Mouse (Mus musculus): ENCODE measurements around the gene Ccdc126. TPM values are rescaled to one million over a fixed set of nuclear protein-coding genes. Genes with fewer than 3 reads are reported as not detected.

Gene Ccdc126
- polyA plus RNA-seq, 1 experiment from 2014 or later = 12.5 TPM

DNA sequence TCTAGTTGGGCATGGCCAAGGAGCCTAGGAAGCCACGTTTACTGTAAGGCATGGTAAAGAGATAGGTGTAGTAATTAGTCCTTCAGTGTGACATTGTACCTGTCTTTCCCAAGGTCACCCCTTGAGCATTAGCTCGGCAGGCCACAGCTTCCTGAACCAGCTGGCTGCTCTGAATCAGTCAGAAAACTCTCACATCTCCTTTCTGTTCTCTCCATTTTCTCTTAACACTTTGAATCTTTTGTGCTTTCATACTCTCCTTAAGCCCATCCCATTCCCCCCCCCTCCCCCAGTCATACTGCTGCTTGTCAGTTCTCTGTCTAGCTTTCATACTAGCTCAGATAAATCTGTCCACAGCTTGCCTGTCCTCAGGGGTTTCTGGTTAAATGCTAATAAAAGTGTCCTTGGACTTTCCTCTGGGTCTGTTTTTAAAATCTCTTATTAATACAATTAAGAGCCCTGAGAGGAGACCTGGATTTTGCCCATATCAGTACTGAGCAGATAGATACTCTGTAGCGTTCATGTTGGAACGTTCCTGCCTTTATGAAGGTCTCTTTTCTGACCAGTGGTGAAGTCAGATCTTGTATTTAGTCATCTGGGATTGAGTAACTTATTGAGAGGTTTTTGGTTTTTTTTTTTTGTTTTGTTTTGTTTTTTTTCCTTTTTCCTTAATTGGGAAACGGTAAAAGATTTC lies 12.4 kb downstream of the Ccdc126 start:
- Histone ChIP-seq H3K36me3 (ENCODE audit: control insufficient read depth, insufficient read depth, low read length) (no peaks in the 10 kb centered on the region), H3K4me3 (ENCODE audit: low read depth, low read length) (no peak overlapping the region), H3K9ac (ENCODE audit: low read depth, low read length) (no peak overlapping the region), H3K4me2 (ENCODE audit: low read depth, low read length) (no peak overlapping the region), H3K4me1 (ENCODE audit: control insufficient read depth, insufficient read depth, low read length) (no peaks in the 10 kb centered on the region), H3K27ac (replicated peaks; ENCODE audit: low read depth, low read length) (no peak overlapping the region), H3K9me3 (ENCODE audit: control insufficient read depth, low read length) (no peaks in the 10 kb centered on the region), H3K27me3 (replicated peaks; ENCODE audit: control insufficient read depth, insufficient read depth, low read length) (no peaks in the 10 kb centered on the region)
- WGBS = 72% methylated on average over 5 of the region's 5 CpGs
- ATAC-seq (ENCODE audit: low read depth) (no peak), DNase-seq (ENCODE audit: low spot score) (no peak)

DNA sequence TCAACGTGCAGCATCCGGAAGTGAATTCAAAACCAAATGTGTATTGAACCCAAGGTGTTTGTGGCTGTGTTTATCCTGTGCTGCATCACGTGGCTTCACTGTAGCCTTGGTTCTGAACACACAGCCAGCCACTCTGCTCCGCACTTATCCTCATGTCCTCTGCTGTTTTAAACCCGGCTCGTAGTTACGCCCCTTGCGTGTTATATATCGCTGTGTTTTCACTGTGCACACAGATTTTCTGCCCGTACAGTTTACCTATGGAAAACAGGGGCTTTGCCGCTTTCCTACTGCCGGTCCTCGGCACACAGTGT lies 12.9 kb downstream of the Ccdc126 start:
- Histone ChIP-seq H3K4me1 (ENCODE audit: control insufficient read depth, insufficient read depth, low read length) (no peaks in the 10 kb centered on the region), H3K36me3 (ENCODE audit: control insufficient read depth, insufficient read depth, low read length) (no peaks in the 10 kb centered on the region), H3K4me3 (ENCODE audit: low read depth, low read length) (no peak overlapping the region), H3K27ac (replicated peaks; ENCODE audit: low read depth, low read length) (no peak overlapping the region), H3K9ac (ENCODE audit: low read depth, low read length) (no peak overlapping the region), H3K27me3 (replicated peaks; ENCODE audit: control insufficient read depth, insufficient read depth, low read length) (no peaks in the 10 kb centered on the region), H3K4me2 (ENCODE audit: low read depth, low read length) (no peak overlapping the region), H3K9me3 (ENCODE audit: control insufficient read depth, low read length) (no peaks in the 10 kb centered on the region)
- WGBS = 57% methylated on average over 13 of the region's 13 CpGs
- no peak for ATAC-seq (ENCODE audit: low read depth)
- no peak for DNase-seq (ENCODE audit: low spot score)

DNA sequence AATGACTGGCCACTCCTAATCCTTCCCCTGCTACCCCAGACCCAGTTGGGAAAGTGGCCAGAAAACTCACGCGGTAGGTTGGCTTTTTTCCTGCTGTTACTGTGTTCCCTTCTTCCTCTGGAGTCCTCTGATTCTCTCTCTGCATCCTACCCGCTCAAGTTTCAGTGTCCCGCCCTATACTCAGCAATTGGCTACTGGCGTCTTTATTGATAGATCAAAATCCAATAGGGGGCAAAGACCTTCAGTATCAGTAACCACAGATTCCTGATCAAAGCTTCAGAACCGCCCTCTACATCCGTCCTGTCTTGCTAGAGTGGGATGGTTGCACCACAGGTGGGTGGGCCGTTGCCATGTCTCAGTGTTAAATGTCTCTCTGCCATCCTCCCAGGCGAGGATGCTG lies 19.5 kb downstream of the Ccdc126 start:
- DNase-seq (ENCODE audit: low spot score) (peak; percentile 50), ATAC-seq (ENCODE audit: low read depth) (peak; percentile 41; the same call in 1 of the 2 replicates)
- Histone ChIP-seq H3K4me3 (ENCODE audit: low read depth, low read length) (no peak overlapping the region), H3K4me2 (ENCODE audit: low read depth, low read length) (peak overlapping the region; percentile 26; the same call in 1 of the 2 replicates), H3K27ac (replicated peaks; ENCODE audit: low read depth, low read length) (no peak overlapping the region), H3K27me3 (replicated peaks; ENCODE audit: control insufficient read depth, insufficient read depth, low read length) (no peaks in the 10 kb centered on the region), H3K9ac (ENCODE audit: low read depth, low read length) (no peak overlapping the region), H3K9me3 (ENCODE audit: control insufficient read depth, low read length) (no peaks in the 10 kb centered on the region), H3K36me3 (ENCODE audit: control insufficient read depth, insufficient read depth, low read length) (no peaks in the 10 kb centered on the region), H3K4me1 (ENCODE audit: control insufficient read depth, insufficient read depth, low read length) (no peaks in the 10 kb centered on the region)
- 24% methylated on average over 9 of the region's 9 CpGs for WGBS

DNA sequence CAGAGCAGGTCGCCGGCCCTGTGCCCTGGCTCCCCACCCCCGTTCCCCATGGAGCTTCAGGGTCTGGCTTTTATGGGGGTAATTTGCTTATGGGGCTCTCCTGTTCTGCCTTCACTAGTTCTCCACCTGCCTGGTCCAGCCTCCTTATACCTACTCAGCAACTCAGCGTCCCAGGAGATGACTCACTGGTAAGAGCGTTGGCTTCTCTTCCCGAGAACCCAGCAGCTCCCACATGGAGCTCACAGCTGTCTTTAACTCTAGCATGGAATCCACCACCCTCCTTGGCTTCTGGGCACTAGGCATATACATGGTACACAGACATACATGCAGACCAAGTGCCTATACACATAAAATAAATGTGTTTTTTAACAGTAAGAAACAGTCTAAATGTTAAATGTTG lies 20.1 kb downstream of the Ccdc126 start:
- H3K4me2 ChIP-seq (ENCODE audit: low read depth, low read length) = no peak overlapping the region
- no peaks in the 10 kb centered on the region for H3K27me3 ChIP-seq (replicated peaks; ENCODE audit: control insufficient read depth, insufficient read depth, low read length)
- no peaks in the 10 kb centered on the region for H3K9me3 ChIP-seq (ENCODE audit: control insufficient read depth, low read length)
- 27% methylated on average over 6 of the region's 6 CpGs for WGBS
- DNase-seq (ENCODE audit: low spot score) = no peak
- no peaks in the 10 kb centered on the region for H3K36me3 ChIP-seq (ENCODE audit: control insufficient read depth, insufficient read depth, low read length)
- H3K4me1 ChIP-seq (ENCODE audit: control insufficient read depth, insufficient read depth, low read length) = no peaks in the 10 kb centered on the region
- H3K9ac ChIP-seq (ENCODE audit: low read depth, low read length) = no peak overlapping the region
- no peak overlapping the region for H3K27ac ChIP-seq (replicated peaks; ENCODE audit: low read depth, low read length)
- ATAC-seq (ENCODE audit: low read depth) = no peak
- no peak overlapping the region for H3K4me3 ChIP-seq (ENCODE audit: low read depth, low read length)

DNA sequence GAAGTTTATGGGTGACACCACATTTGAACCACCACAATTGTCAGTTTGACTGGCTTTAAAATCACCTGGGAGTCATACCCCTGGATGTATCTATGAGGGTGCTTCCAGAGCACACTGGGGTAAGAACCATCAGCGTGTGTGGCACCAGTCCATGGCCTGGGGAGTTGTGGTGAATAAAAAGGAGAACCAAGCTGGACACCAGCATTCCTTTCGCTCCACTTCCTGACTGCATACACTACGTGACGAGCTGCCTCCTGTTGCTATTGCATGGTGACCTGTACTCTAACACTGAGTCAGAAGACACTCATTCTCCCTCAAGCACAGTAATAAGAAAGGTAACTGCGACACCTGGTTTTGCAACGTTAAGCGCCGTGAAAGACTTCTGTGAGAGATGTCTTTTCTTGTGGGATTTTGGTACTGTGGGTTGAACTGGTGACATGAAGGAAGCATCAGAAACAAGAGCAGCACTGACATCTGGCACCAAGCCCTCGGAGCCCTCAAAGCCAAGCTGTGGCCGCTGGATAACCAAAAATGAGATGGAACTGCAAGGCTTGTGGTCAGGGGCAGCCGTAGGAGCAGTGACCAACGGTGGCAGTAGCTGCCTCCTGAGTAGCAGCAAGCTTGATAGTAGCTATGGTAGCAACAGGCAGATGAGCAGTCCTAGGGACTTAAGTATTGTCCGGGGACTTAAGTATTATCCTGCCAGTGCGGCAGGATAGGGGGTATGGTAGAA lies 24.8 kb downstream of the Ccdc126 start:
- H3K36me3 ChIP-seq (ENCODE audit: control insufficient read depth, insufficient read depth, low read length) = no peaks in the 10 kb centered on the region
- no peak overlapping the region for H3K9ac ChIP-seq (ENCODE audit: low read depth, low read length)
- no peak overlapping the region for H3K27ac ChIP-seq (replicated peaks; ENCODE audit: low read depth, low read length)
- H3K4me1 ChIP-seq (ENCODE audit: control insufficient read depth, insufficient read depth, low read length) = no peaks in the 10 kb centered on the region
- H3K9me3 ChIP-seq (ENCODE audit: control insufficient read depth, low read length) = no peaks in the 10 kb centered on the region
- DNase-seq (ENCODE audit: low spot score) (no peak), ATAC-seq (ENCODE audit: low read depth) (no peak)
- H3K27me3 ChIP-seq (replicated peaks; ENCODE audit: control insufficient read depth, insufficient read depth, low read length) = no peaks in the 10 kb centered on the region
- no peak overlapping the region for H3K4me3 ChIP-seq (ENCODE audit: low read depth, low read length)
- no peak overlapping the region for H3K4me2 ChIP-seq (ENCODE audit: low read depth, low read length)
- WGBS = 78% methylated on average over 14 of the region's 14 CpGs

DNA sequence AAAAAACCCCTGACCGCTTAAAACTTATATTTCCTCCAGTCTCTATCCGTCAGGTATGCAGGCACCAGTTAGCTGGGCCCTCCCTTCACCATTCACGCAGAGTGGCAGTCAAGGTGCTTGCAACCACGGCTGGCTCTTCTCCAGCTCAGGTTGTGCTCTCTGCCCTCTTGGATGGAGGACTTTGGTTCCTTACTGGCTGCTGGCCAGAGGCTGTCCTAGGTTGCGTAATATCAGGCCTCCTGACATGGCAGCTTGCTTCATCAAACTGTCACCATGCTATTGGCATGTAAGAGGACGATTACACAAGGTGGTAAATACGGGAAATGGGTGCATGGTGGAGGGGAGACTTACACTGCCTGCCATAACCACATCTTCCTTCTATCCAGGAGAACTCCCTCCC lies 30.8 kb downstream of the Ccdc126 start:
- H3K4me1 ChIP-seq (ENCODE audit: control insufficient read depth, insufficient read depth, low read length) = no peaks in the 10 kb centered on the region
- no peak overlapping the region for H3K9ac ChIP-seq (ENCODE audit: low read depth, low read length)
- no peaks in the 10 kb centered on the region for H3K27me3 ChIP-seq (replicated peaks; ENCODE audit: control insufficient read depth, insufficient read depth, low read length)
- no peaks in the 10 kb centered on the region for H3K9me3 ChIP-seq (ENCODE audit: control insufficient read depth, low read length)
- no peak overlapping the region for H3K4me2 ChIP-seq (ENCODE audit: low read depth, low read length)
- DNase-seq (ENCODE audit: low spot score) (no peak), ATAC-seq (ENCODE audit: low read depth) (no peak)
- no peaks in the 10 kb centered on the region for H3K36me3 ChIP-seq (ENCODE audit: control insufficient read depth, insufficient read depth, low read length)
- H3K27ac ChIP-seq (replicated peaks; ENCODE audit: low read depth, low read length) = no peak overlapping the region
- H3K4me3 ChIP-seq (ENCODE audit: low read depth, low read length) = no peak overlapping the region
- 89% methylated on average over 7 of the region's 7 CpGs for WGBS

DNA sequence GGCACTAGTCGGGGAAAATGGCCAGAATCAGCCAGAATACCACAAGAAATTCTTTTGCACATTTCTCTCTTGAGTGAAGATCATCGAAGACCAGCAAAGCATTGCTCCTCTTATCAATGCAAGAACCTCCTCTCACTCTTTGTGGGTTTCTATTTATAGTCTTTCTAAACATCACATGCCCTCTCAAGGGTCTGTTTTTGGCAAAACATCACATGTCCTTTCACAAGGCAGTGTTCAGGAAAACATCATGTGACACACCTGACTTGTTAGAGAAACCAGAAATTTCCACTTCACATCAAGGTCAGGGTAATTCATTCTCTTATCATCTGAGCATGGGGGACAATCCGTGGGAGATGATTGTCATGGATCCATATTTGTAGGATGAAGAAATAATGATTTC lies 35.5 kb downstream of the Ccdc126 start:
- Histone ChIP-seq H3K27me3 (replicated peaks; ENCODE audit: control insufficient read depth, insufficient read depth, low read length) (no peaks in the 10 kb centered on the region), H3K4me3 (ENCODE audit: low read depth, low read length) (no peak overlapping the region)
- 80% methylated on average over 3 of the region's 3 CpGs for whole genome bisulfite sequencing

DNA sequence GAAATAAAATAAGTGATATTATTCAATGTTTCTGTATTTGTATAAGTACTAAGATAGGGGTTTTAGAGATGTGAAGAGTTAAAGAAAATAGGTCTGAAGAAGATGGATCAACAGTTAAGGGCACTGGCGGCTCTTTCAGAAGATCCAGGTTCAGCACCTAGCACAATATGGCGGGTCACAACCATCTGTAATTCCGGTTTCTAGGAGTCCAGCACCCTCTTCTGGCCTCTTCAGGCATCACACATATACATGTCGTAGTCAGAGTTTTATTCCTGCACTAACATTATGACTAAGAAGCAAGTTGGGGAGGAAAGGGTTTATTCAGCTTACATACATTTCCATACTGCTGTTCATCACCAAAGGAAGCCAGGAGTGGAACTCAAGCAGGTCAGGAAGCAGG lies 36.1 kb downstream of the Ccdc126 start:
- Histone ChIP-seq H3K36me3 (ENCODE audit: control insufficient read depth, insufficient read depth, low read length) (no peaks in the 10 kb centered on the region), H3K27ac (replicated peaks; ENCODE audit: low read depth, low read length) (no peak overlapping the region), H3K4me1 (ENCODE audit: control insufficient read depth, insufficient read depth, low read length) (no peaks in the 10 kb centered on the region), H3K27me3 (replicated peaks; ENCODE audit: control insufficient read depth, insufficient read depth, low read length) (no peaks in the 10 kb centered on the region), H3K9ac (ENCODE audit: low read depth, low read length) (no peak overlapping the region), H3K4me2 (ENCODE audit: low read depth, low read length) (no peak overlapping the region), H3K4me3 (ENCODE audit: low read depth, low read length) (no peak overlapping the region), H3K9me3 (ENCODE audit: control insufficient read depth, low read length) (no peaks in the 10 kb centered on the region)
- WGBS = 72% methylated on average over 4 of the region's 4 CpGs
- ATAC-seq (ENCODE audit: low read depth) (no peak), DNase-seq (ENCODE audit: low spot score) (no peak)

More for the DNA sequence above, 35.5 kb downstream of the Ccdc126 start:
- no peak for ATAC-seq (ENCODE audit: low read depth)
- Histone ChIP-seq H3K36me3 (ENCODE audit: control insufficient read depth, insufficient read depth, low read length) (no peaks in the 10 kb centered on the region), H3K4me2 (ENCODE audit: low read depth, low read length) (no peak overlapping the region), H3K4me1 (ENCODE audit: control insufficient read depth, insufficient read depth, low read length) (no peaks in the 10 kb centered on the region), H3K9ac (ENCODE audit: low read depth, low read length) (no peak overlapping the region), H3K9me3 (ENCODE audit: control insufficient read depth, low read length) (no peaks in the 10 kb centered on the region), H3K27ac (replicated peaks; ENCODE audit: low read depth, low read length) (no peak overlapping the region)
- no peak for DNase-seq (ENCODE audit: low spot score)

DNA sequence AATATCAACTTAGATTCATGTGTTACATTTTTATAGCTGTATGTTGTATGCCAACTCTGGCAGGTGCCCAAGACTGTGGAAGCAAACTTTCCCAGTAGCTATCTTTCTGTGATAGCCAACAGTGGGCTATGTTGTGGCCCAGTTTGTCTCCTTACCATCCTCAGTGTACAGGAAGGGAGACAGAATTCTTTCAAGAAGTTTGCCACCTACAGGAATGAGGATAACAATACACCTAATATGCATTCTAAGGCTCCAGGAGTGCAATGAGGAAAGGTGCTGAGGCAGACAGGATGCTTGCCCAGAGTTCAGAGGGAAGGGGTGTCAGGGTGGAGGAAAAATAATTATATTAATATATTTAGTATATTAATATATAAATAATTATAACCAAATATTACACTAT lies 41.3 kb downstream of the Ccdc126 start:
- H3K36me3 ChIP-seq (ENCODE audit: control insufficient read depth, insufficient read depth, low read length) = no peaks in the 10 kb centered on the region
- DNase-seq (ENCODE audit: low spot score) (peak; percentile 5), ATAC-seq (ENCODE audit: low read depth) (no peak)
- no peak overlapping the region for H3K9ac ChIP-seq (ENCODE audit: low read depth, low read length)
- H3K4me2 ChIP-seq (ENCODE audit: low read depth, low read length) = no peak overlapping the region
- H3K27ac ChIP-seq (replicated peaks; ENCODE audit: low read depth, low read length) = no peak overlapping the region
- no peak overlapping the region for H3K4me3 ChIP-seq (ENCODE audit: low read depth, low read length)
- H3K4me1 ChIP-seq (ENCODE audit: control insufficient read depth, insufficient read depth, low read length) = no peaks in the 10 kb centered on the region
- no peaks in the 10 kb centered on the region for H3K27me3 ChIP-seq (replicated peaks; ENCODE audit: control insufficient read depth, insufficient read depth, low read length)
- H3K9me3 ChIP-seq (ENCODE audit: control insufficient read depth, low read length) = no peaks in the 10 kb centered on the region
